Mouse (Mus musculus) layer of hippocampus, postnatal 10 days (tissue): Measurements from ENCODE around the gene N4bp2l1. TPM values are rescaled to one million over a fixed set of nuclear protein-coding genes. Genes with fewer than 3 reads are reported as not detected.
"Not testable (repeated sequence)": the region's sequence is repeated elsewhere in the genome, so short reads cannot be mapped to it uniquely, and the experiment has no call there.

Experiments used
- DNase-seq, 2 experiments: peaks; one replicate each; pipeline ENCODE4 v3.0.0; 2021; ENCODE audit warnings: low spot score in 2 of 2
- long read RNA-seq: library from polyadenylated mRNA; stranded (forward); transcript quantifications from one replicate; pipeline ENCODE4 v2.0.0, GENCODE M21; 2023
- total RNA-seq, 2 experiments: library from RNA; stranded (reverse); gene quantifications; 2 replicates each; pipeline ENCODE4 v1.2.3; 2021

N4bp2l1 gene
- total RNA-seq = 10 to 100 TPM; 29.2 to 34.1 TPM
- long read RNA-seq, transcript N4bp2l1-202 (3 exons, 1,371 nt) = major isoform, 6 of 20 reads
- long read RNA-seq, partial matches to known transcripts = 0 of 20 reads
- long read RNA-seq, other reads (novel, unspliced or antisense) = 8 of 20 reads

GRCm38 (mm10) chr5:150597088-150597487 lies at the start of gene N4bp2l1:
Gene N4bp2l1, minus strand, starts transcription at chr5:150597188.
- no peak for DNase-seq

- DNase-seq = no peak
Measured at GRCm38 (mm10) chr5:150644926-150645325, 47.9 kb upstream of the N4bp2l1 start.

- DNase-seq = not testable (repeated sequence)
Measured at GRCm38 (mm10) chr5:150643390-150643789, 46.4 kb upstream of the N4bp2l1 start.

- DNase-seq = no peak
Measured at GRCm38 (mm10) chr5:150641440-150641839, 44.5 kb upstream of the N4bp2l1 start.

- no peak for DNase-seq
Measured at GRCm38 (mm10) chr5:150629692-150630091, 32.7 kb upstream of the N4bp2l1 start.

GRCm38 (mm10) chr5:150629272-150629671 lies 32.3 kb upstream of the N4bp2l1 start:
- no peak for DNase-seq

GRCm38 (mm10) chr5:150625528-150625927 lies 28.5 kb upstream of the N4bp2l1 start:
- DNase-seq = no peak

GRCm38 (mm10) chr5:150622792-150623191 lies 25.8 kb upstream of the N4bp2l1 start:
- no peak for DNase-seq

- DNase-seq = no peak
Measured at GRCm38 (mm10) chr5:150621592-150621991, 24.6 kb upstream of the N4bp2l1 start.

- no peak for DNase-seq
Measured at GRCm38 (mm10) chr5:150620588-150621135, 23.7 kb upstream of the N4bp2l1 start.

GRCm38 (mm10) chr5:150618599-150619355 lies 21.8 kb upstream of the N4bp2l1 start:
- no peak for DNase-seq

- DNase-seq = no peak
Measured at GRCm38 (mm10) chr5:150616731-150617130, 19.7 kb upstream of the N4bp2l1 start.

GRCm38 (mm10) chr5:150616216-150616615 lies 19.2 kb upstream of the N4bp2l1 start:
- no peak for DNase-seq

- DNase-seq = no peak
Measured at GRCm38 (mm10) chr5:150614054-150614453, 17.1 kb upstream of the N4bp2l1 start.

- DNase-seq = no peak
Measured at GRCm38 (mm10) chr5:150611697-150612096, 14.7 kb upstream of the N4bp2l1 start.

GRCm38 (mm10) chr5:150611136-150611535 lies 14.1 kb upstream of the N4bp2l1 start:
- no peak for DNase-seq

- DNase-seq = no peak
Measured at GRCm38 (mm10) chr5:150607631-150608030, 10.6 kb upstream of the N4bp2l1 start.

GRCm38 (mm10) chr5:150606131-150606530 lies 9.1 kb upstream of the N4bp2l1 start:
- no peak for DNase-seq

- peak; percentile 27 to 33 for DNase-seq
Measured at GRCm38 (mm10) chr5:150601441-150602230, 4.6 kb upstream of the N4bp2l1 start.

GRCm38 (mm10) chr5:150600554-150601440 lies 3.8 kb upstream of the N4bp2l1 start:
- no peak for DNase-seq
